Mouse (Mus musculus) midbrain, embryonic 11.5 days (tissue): ENCODE measurements at regions not wholly inside any gene's neighbourhood (a gene's known extent, or its start where the extent isn't known, plus 50 kb on each side); places are given as distances from the start of the nearest gene placed in this dataset.
A peak's percentile ranks its signal among the peaks of the same experiment; 100 is the strongest.
"Not testable (repeated sequence)": the region's sequence is repeated elsewhere in the genome, so short reads cannot be mapped to it uniquely, and the experiment has no call there.

ENCODE experiments used
- ATAC-seq: fragments of 200-750 bp; cut with Nextera tagmentation; 2 replicates; pipeline ENCODE4 v1.8.0; 2017; ENCODE audit warnings: moderate TSS enrichment, moderate library complexity; ENCODE audit not compliant: low FRiP score
- DNase-seq: peaks from one replicate; pipeline ENCODE4 v3.0.0; 2015; ENCODE audit warnings: low spot score; ENCODE audit errors: missing footprints
- H3K27ac ChIP-seq: fragments of 300-500 bp; sonication (generic); 2 replicates; pipeline ENCODE4 v1.5.1; 2014; ENCODE audit warnings: low read depth, low read length
- H3K27me3 ChIP-seq: fragments of 300-500 bp; sonication (generic); 2 replicates; pipeline ENCODE4 v1.6.1; 2014; ENCODE audit warnings: mild to moderate bottlenecking, low read length, moderate library complexity, mixed read lengths; ENCODE audit not compliant: control insufficient read depth, insufficient read depth
- H3K36me3 ChIP-seq: fragments of 300-500 bp; sonication (generic); 2 replicates; pipeline ENCODE4 v1.6.1; 2014; ENCODE audit warnings: mild to moderate bottlenecking, low read length, moderate library complexity, mixed read lengths; ENCODE audit not compliant: control insufficient read depth, insufficient read depth
- H3K4me1 ChIP-seq: fragments of 300-500 bp; sonication (generic); 2 replicates; pipeline ENCODE4 v1.6.1; 2014; ENCODE audit warnings: low read length; ENCODE audit not compliant: control insufficient read depth, insufficient read depth
- H3K4me2 ChIP-seq: fragments of 300-500 bp; sonication (generic); 2 replicates; pipeline ENCODE4 v1.6.1; 2014; ENCODE audit warnings: mild to moderate bottlenecking, moderate library complexity
- H3K4me3 ChIP-seq: fragments of 300-500 bp; sonication (generic); 2 replicates; pipeline ENCODE4 v1.5.1; 2014; ENCODE audit warnings: low read depth, low read length
- H3K9ac ChIP-seq: fragments of 300-500 bp; sonication (generic); 2 replicates; pipeline ENCODE4 v1.6.1; 2014; ENCODE audit warnings: low read length
- H3K9me3 ChIP-seq: fragments of 300-500 bp; sonication (generic); 2 replicates; pipeline ENCODE4 v1.6.1; 2016; ENCODE audit warnings: low read length; ENCODE audit not compliant: control insufficient read depth
- WGBS: fragments of 180-500 bp; shearing (Covaris S2); extraction: QIAGEN DNeasy Blood & Tissue Kit; methylation state at CpG from one replicate; pipeline ENCODE4 v1.1.7; 2014; 5-methylcytosine and 5-hydroxymethylcytosine counted together

GRCm38 (mm10) chr4:10414274-10414673 lies 460.0 kb upstream of the 2610301B20Rik start:
- H3K9me3 ChIP-seq, result no peaks in the 10 kb centered on the region
- DNase-seq (no peak), ATAC-seq (no peak)
- H3K36me3 ChIP-seq, result no peaks in the 10 kb centered on the region
- H3K4me2 ChIP-seq, result no peak overlapping the region
- H3K27ac ChIP-seq, result no peak overlapping the region
- H3K4me1 ChIP-seq, result no peaks in the 10 kb centered on the region
- H3K9ac ChIP-seq, result no peak overlapping the region
- H3K27me3 ChIP-seq, result no peaks in the 10 kb centered on the region
- H3K4me3 ChIP-seq, result no peak overlapping the region

GRCm38 (mm10) chr4:10421354-10421753 lies 452.9 kb upstream of the 2610301B20Rik start:
- Histone ChIP-seq H3K9ac (no peak overlapping the region), H3K27ac (no peak overlapping the region), H3K4me1 (no peaks in the 10 kb centered on the region), H3K36me3 (no peaks in the 10 kb centered on the region), H3K4me2 (no peak overlapping the region), H3K4me3 (no peak overlapping the region), H3K27me3 (no peaks in the 10 kb centered on the region), H3K9me3 (no peaks in the 10 kb centered on the region)
- no peak for ATAC-seq
- whole genome bisulfite sequencing, result 68% methylated on average over 1 of the region's 1 CpGs
- no peak for DNase-seq

- H3K36me3 ChIP-seq, result no peaks in the 10 kb centered on the region
- ATAC-seq, result no peak
These were observed 439.9 kb upstream of the 2610301B20Rik start for GRCm38 (mm10) chr4:10434438-10434837.

GRCm38 (mm10) chr4:10439921-10440320 lies 434.4 kb upstream of the 2610301B20Rik start:
- H3K4me2 ChIP-seq, H3K4me3 ChIP-seq, H3K9ac ChIP-seq, ATAC-seq, H3K4me1 ChIP-seq, H3K27me3 ChIP-seq, H3K27ac ChIP-seq, DNase-seq, H3K36me3 ChIP-seq, H3K9me3 ChIP-seq: not testable (repeated sequence)

More at GRCm38 (mm10) chr4:10434438-10434837, 439.9 kb upstream of the 2610301B20Rik start:
- no peak overlapping the region for H3K4me2 ChIP-seq
- H3K4me3 ChIP-seq, result no peak overlapping the region
- 91% methylated on average over 4 of the region's 4 CpGs for WGBS
- no peaks in the 10 kb centered on the region for H3K27me3 ChIP-seq
- no peak for DNase-seq
- no peaks in the 10 kb centered on the region for H3K9me3 ChIP-seq
- no peak overlapping the region for H3K9ac ChIP-seq
- no peak overlapping the region for H3K27ac ChIP-seq
- H3K4me1 ChIP-seq, result no peaks in the 10 kb centered on the region

- Histone ChIP-seq H3K27me3 (no peaks in the 10 kb centered on the region), H3K4me2 (no peak overlapping the region), H3K4me3 (no peak overlapping the region), H3K9me3 (no peaks in the 10 kb centered on the region), H3K36me3 (no peaks in the 10 kb centered on the region), H3K4me1 (no peaks in the 10 kb centered on the region), H3K27ac (no peak overlapping the region), H3K9ac (no peak overlapping the region)
- no peak for ATAC-seq
- DNase-seq, result no peak
- WGBS, result 22% methylated on average over 1 of the region's 1 CpGs
These were observed 414.7 kb upstream of the 2610301B20Rik start for GRCm38 (mm10) chr4:10459603-10460002.

GRCm38 (mm10) chr4:10480936-10481335 lies 393.4 kb upstream of the 2610301B20Rik start:
- DNase-seq, result no peak
- Histone ChIP-seq H3K9ac (no peak overlapping the region), H3K27ac (no peak overlapping the region), H3K4me1 (no peaks in the 10 kb centered on the region), H3K36me3 (no peaks in the 10 kb centered on the region), H3K9me3 (no peaks in the 10 kb centered on the region), H3K4me3 (no peak overlapping the region), H3K4me2 (no peak overlapping the region), H3K27me3 (no peaks in the 10 kb centered on the region)
- no peak for ATAC-seq
- WGBS, result 83% methylated on average over 1 of the region's 1 CpGs

GRCm38 (mm10) chr4:10508163-10508821 lies 366.0 kb upstream of the 2610301B20Rik start:
- no peak overlapping the region for H3K4me2 ChIP-seq
- H3K4me3 ChIP-seq, result no peak overlapping the region
- no peak overlapping the region for H3K27ac ChIP-seq
- peak; percentile 65; the same call in 1 of the 2 replicates for ATAC-seq
- DNase-seq, result peak; percentile 82
- no peak overlapping the region for H3K9ac ChIP-seq
- no peaks in the 10 kb centered on the region for H3K27me3 ChIP-seq
- no peaks in the 10 kb centered on the region for H3K9me3 ChIP-seq
- H3K36me3 ChIP-seq, result no peaks in the 10 kb centered on the region
- 65% methylated on average over 6 of the region's 6 CpGs for WGBS
- no peaks in the 10 kb centered on the region for H3K4me1 ChIP-seq

GRCm38 (mm10) chr4:10510013-10510412 lies 364.3 kb upstream of the 2610301B20Rik start:
- no peaks in the 10 kb centered on the region for H3K4me1 ChIP-seq
- 82% methylated on average over 3 of the region's 3 CpGs for WGBS
- ATAC-seq (no peak), DNase-seq (no peak)
- no peaks in the 10 kb centered on the region for H3K36me3 ChIP-seq
- no peak overlapping the region for H3K27ac ChIP-seq
- no peaks in the 10 kb centered on the region for H3K27me3 ChIP-seq
- no peaks in the 10 kb centered on the region for H3K9me3 ChIP-seq
- H3K9ac ChIP-seq, result no peak overlapping the region
- H3K4me2 ChIP-seq, result no peak overlapping the region
- no peak overlapping the region for H3K4me3 ChIP-seq

GRCm38 (mm10) chr4:10550711-10551305 lies 323.5 kb upstream of the 2610301B20Rik start:
- H3K4me2 ChIP-seq, result no peak overlapping the region
- H3K27ac ChIP-seq, result 0 out of 2 replicates have a peak overlapping the region, but pooled peaks have one; percentile 2
- no peaks in the 10 kb centered on the region for H3K36me3 ChIP-seq
- H3K9me3 ChIP-seq, result no peaks in the 10 kb centered on the region
- no peaks in the 10 kb centered on the region for H3K27me3 ChIP-seq
- ATAC-seq (peak; percentile 84), DNase-seq (peak; percentile 86)
- no peak overlapping the region for H3K9ac ChIP-seq
- 3% methylated on average over 2 of the region's 2 CpGs for WGBS
- H3K4me3 ChIP-seq, result no peak overlapping the region
- H3K4me1 ChIP-seq, result no peaks in the 10 kb centered on the region
